Mouse (Mus musculus) heart, embryonic 14.5 days (tissue): ENCODE measurements around the gene Casp12. TPM values are rescaled to one million over a fixed set of nuclear protein-coding genes. Genes with fewer than 3 reads are reported as not detected.

Experiments used
- ATAC-seq: fragments of 200-750 bp; cut with Nextera tagmentation; 2 replicates; pipeline ENCODE4 v1.8.0; 2017; ENCODE audit warnings: low read depth, moderate TSS enrichment; ENCODE audit not compliant: insufficient number of reproducible peaks, insufficient read depth, low FRiP score
- H3K27ac ChIP-seq, 2 experiments: fragments of 200-500 bp in 1 of 2; fragments of 300-500 bp in 1 of 2; sonication (generic) in 1 of 2; replicated peaks in 1 of 2; 2 replicates each; pipeline ENCODE4 v1.5.1; 2012 to 2014; ENCODE audit warnings: low read depth in 2 of 2, low read length in 2 of 2, control low read depth in 1 of 2, mild to moderate bottlenecking in 1 of 2, mixed read lengths in 1 of 2; ENCODE audit not compliant: control insufficient read depth in 1 of 2, insufficient read depth in 1 of 2
- H3K27me3 ChIP-seq: fragments of 300-500 bp; sonication (generic); 2 replicates; pipeline ENCODE4 v1.6.1; 2014; ENCODE audit warnings: mild to moderate bottlenecking, low read length, control low read depth; ENCODE audit not compliant: control insufficient read depth, insufficient read depth
- H3K36me3 ChIP-seq: fragments of 300-500 bp; sonication (generic); 2 replicates; pipeline ENCODE4 v1.6.1; 2014; ENCODE audit warnings: mild to moderate bottlenecking, control low read depth, low read length, mixed read lengths; ENCODE audit not compliant: control insufficient read depth, insufficient read depth
- H3K4me1 ChIP-seq, 2 experiments: fragments of 200-500 bp in 1 of 2; fragments of 300-500 bp in 1 of 2; sonication (generic) in 1 of 2; 2 replicates each; pipeline ENCODE4 v1.6.1; 2012 to 2014; ENCODE audit warnings: low read length in 2 of 2, control low read depth in 1 of 2, mixed read lengths in 1 of 2; ENCODE audit not compliant: control insufficient read depth in 2 of 2, insufficient read depth in 2 of 2
- H3K4me2 ChIP-seq: fragments of 300-500 bp; sonication (generic); 2 replicates; pipeline ENCODE4 v1.6.1; 2014; ENCODE audit warnings: mild to moderate bottlenecking, low read length
- H3K4me3 ChIP-seq, 2 experiments: fragments of 200-500 bp in 1 of 2; fragments of 300-500 bp in 1 of 2; sonication (generic) in 1 of 2; 2 replicates each; pipeline ENCODE4 v1.5.1; 2012 to 2014; ENCODE audit warnings: low read length in 2 of 2, mild to moderate bottlenecking in 2 of 2, control low read depth in 1 of 2, low read depth in 1 of 2, moderate library complexity in 1 of 2; ENCODE audit not compliant: control insufficient read depth in 1 of 2, insufficient read depth in 1 of 2
- H3K9ac ChIP-seq: fragments of 300-500 bp; sonication (generic); 2 replicates; pipeline ENCODE4 v1.6.1; 2014; ENCODE audit warnings: mild to moderate bottlenecking, low read length
- H3K9me3 ChIP-seq: fragments of 300-500 bp; sonication (generic); 2 replicates; pipeline ENCODE4 v1.6.1; 2016; ENCODE audit warnings: low read length, control low read depth; ENCODE audit not compliant: control insufficient read depth
- WGBS: fragments of 180-500 bp; shearing (Covaris S2); extraction: QIAGEN DNeasy Blood & Tissue Kit; methylation state at CpG from one replicate; pipeline ENCODE4 v1.1.7; 2014; 5-methylcytosine and 5-hydroxymethylcytosine counted together
- polyA plus RNA-seq: library from polyadenylated mRNA; unstranded; fragments of >200 nt; fragmentation: Nextera tagmentation; extraction: Ambion mirVana; gene quantifications from 2 replicates; pipeline ENCODE4 v1.2.1, GENCODE M21; 2014

Casp12 gene
- polyA plus RNA-seq, 1 experiment from 2014 or later = 4.9 TPM

GRCm38 (mm10) chr9:5328204-5328603 is 17.0 kb upstream of the Casp12 start:
- Histone ChIP-seq H3K9me3 (no peaks in the 10 kb centered on the region), H3K9ac (no peak overlapping the region), H3K27ac (no peak overlapping the region), H3K27me3 (no peaks in the 10 kb centered on the region), H3K36me3 (no peaks in the 10 kb centered on the region), H3K4me3 (no peak overlapping the region), H3K4me1 (no peaks in the 10 kb centered on the region), H3K4me2 (no peak overlapping the region)
- ATAC-seq = no peak
- WGBS = 63% methylated on average over 3 of the region's 3 CpGs

GRCm38 (mm10) chr9:5332441-5332840 is 12.8 kb upstream of the Casp12 start:
- Histone ChIP-seq H3K9ac (no peak overlapping the region), H3K9me3 (no peaks in the 10 kb centered on the region), H3K4me3 (no peak overlapping the region), H3K27ac (no peak overlapping the region), H3K4me1 (no peaks in the 10 kb centered on the region), H3K27me3 (no peaks in the 10 kb centered on the region), H3K4me2 (no peak overlapping the region), H3K36me3 (no peaks in the 10 kb centered on the region)
- ATAC-seq = no peak

- no peak overlapping the region for H3K4me3 ChIP-seq
- H3K9me3 ChIP-seq = no peaks in the 10 kb centered on the region
- no peak overlapping the region for H3K9ac ChIP-seq
- no peaks in the 10 kb centered on the region for H3K4me1 ChIP-seq
- H3K36me3 ChIP-seq = no peaks in the 10 kb centered on the region
- no peak for ATAC-seq
- no peak overlapping the region for H3K4me2 ChIP-seq
- no peaks in the 10 kb centered on the region for H3K27me3 ChIP-seq
- 79% methylated on average over 1 of the region's 1 CpGs for WGBS
- H3K27ac ChIP-seq = no peak overlapping the region
Measured at GRCm38 (mm10) chr9:5333422-5333821, 11.8 kb upstream of the Casp12 start.

GRCm38 (mm10) chr9:5343092-5343491 is 2.1 kb upstream of the Casp12 start:
- no peak for ATAC-seq
- Histone ChIP-seq H3K27me3 (no peaks in the 10 kb centered on the region), H3K4me3 (no peak overlapping the region), H3K27ac (no peak overlapping the region), H3K4me2 (no peak overlapping the region), H3K9ac (no peak overlapping the region), H3K4me1 (no peaks in the 10 kb centered on the region), H3K9me3 (no peaks in the 10 kb centered on the region), H3K36me3 (no peaks in the 10 kb centered on the region)
- WGBS = 47% methylated on average over 1 of the region's 1 CpGs

GRCm38 (mm10) chr9:5344090-5344489 is 1.1 kb upstream of the Casp12 start:
- Histone ChIP-seq H3K4me2 (no peak overlapping the region), H3K27ac (no peak overlapping the region), H3K4me1 (no peaks in the 10 kb centered on the region), H3K36me3 (no peaks in the 10 kb centered on the region), H3K4me3 (no peak overlapping the region), H3K27me3 (no peaks in the 10 kb centered on the region), H3K9ac (no peak overlapping the region), H3K9me3 (no peaks in the 10 kb centered on the region)
- ATAC-seq = no peak
- WGBS = 70% methylated on average over 4 of the region's 4 CpGs

GRCm38 (mm10) chr9:5347381-5347780 is 2.2 kb downstream of the Casp12 start:
- no peak overlapping the region for H3K4me3 ChIP-seq
- H3K36me3 ChIP-seq = no peaks in the 10 kb centered on the region
- H3K27ac ChIP-seq = no peak overlapping the region
- H3K27me3 ChIP-seq = no peaks in the 10 kb centered on the region
- ATAC-seq = no peak
- no peaks in the 10 kb centered on the region for H3K9me3 ChIP-seq
- H3K9ac ChIP-seq = no peak overlapping the region
- WGBS = 47% methylated on average over 4 of the region's 4 CpGs
- H3K4me2 ChIP-seq = no peak overlapping the region
- H3K4me1 ChIP-seq = no peaks in the 10 kb centered on the region

- ATAC-seq = no peak
- 60% methylated on average over 2 of the region's 2 CpGs for WGBS
- no peak overlapping the region for H3K4me3 ChIP-seq
Measured at GRCm38 (mm10) chr9:5353673-5354072, 8.4 kb downstream of the Casp12 start.

GRCm38 (mm10) chr9:5356801-5357200 is 11.6 kb downstream of the Casp12 start:
- H3K27ac ChIP-seq = no peak overlapping the region
- H3K4me2 ChIP-seq = no peak overlapping the region
- H3K4me3 ChIP-seq = no peak overlapping the region
- ATAC-seq = no peak
- no peaks in the 10 kb centered on the region for H3K27me3 ChIP-seq
- H3K9ac ChIP-seq = no peak overlapping the region
- H3K36me3 ChIP-seq = no peaks in the 10 kb centered on the region
- H3K4me1 ChIP-seq = no peaks in the 10 kb centered on the region
- no peaks in the 10 kb centered on the region for H3K9me3 ChIP-seq

More at GRCm38 (mm10) chr9:5353673-5354072, 8.4 kb downstream of the Casp12 start:
- Histone ChIP-seq H3K9ac (no peak overlapping the region), H3K4me1 (no peaks in the 10 kb centered on the region), H3K36me3 (no peaks in the 10 kb centered on the region), H3K27ac (no peak overlapping the region), H3K9me3 (no peaks in the 10 kb centered on the region), H3K4me2 (no peak overlapping the region), H3K27me3 (no peaks in the 10 kb centered on the region)
